Mouse (Mus musculus) heart, postnatal 0 days (tissue): ENCODE data around the gene Tmem104.

Experiments used
- CTCF ChIP-seq: IDR thresholded peaks from 2 replicates; pipeline ENCODE4 v1.5.1; 2016; ENCODE audit warnings: antibody characterized with exemption, control low read depth, low read depth
- EP300 ChIP-seq: IDR thresholded peaks from 2 replicates; pipeline ENCODE4 v1.6.1; 2016; ENCODE audit warnings: antibody characterized with exemption, low read depth

- no peak for TF ChIP-seq CTCF
- TF ChIP-seq EP300: no peak
Observed at GRCm38 (mm10) chr11:115147813-115148212, 39.5 kb upstream of the Tmem104 start.
